Mouse (Mus musculus): ENCODE measurements around the gene Inhbe. TPM values are rescaled to one million over a fixed set of nuclear protein-coding genes. Genes with fewer than 3 reads are reported as not detected.

Gene Inhbe
- polyA plus RNA-seq (2016; fragmentation: Nextera tagmentation; extraction: Ambion mirVana) = 0.02 TPM in 1 of 2 replicates, not detected in the other

DNA sequence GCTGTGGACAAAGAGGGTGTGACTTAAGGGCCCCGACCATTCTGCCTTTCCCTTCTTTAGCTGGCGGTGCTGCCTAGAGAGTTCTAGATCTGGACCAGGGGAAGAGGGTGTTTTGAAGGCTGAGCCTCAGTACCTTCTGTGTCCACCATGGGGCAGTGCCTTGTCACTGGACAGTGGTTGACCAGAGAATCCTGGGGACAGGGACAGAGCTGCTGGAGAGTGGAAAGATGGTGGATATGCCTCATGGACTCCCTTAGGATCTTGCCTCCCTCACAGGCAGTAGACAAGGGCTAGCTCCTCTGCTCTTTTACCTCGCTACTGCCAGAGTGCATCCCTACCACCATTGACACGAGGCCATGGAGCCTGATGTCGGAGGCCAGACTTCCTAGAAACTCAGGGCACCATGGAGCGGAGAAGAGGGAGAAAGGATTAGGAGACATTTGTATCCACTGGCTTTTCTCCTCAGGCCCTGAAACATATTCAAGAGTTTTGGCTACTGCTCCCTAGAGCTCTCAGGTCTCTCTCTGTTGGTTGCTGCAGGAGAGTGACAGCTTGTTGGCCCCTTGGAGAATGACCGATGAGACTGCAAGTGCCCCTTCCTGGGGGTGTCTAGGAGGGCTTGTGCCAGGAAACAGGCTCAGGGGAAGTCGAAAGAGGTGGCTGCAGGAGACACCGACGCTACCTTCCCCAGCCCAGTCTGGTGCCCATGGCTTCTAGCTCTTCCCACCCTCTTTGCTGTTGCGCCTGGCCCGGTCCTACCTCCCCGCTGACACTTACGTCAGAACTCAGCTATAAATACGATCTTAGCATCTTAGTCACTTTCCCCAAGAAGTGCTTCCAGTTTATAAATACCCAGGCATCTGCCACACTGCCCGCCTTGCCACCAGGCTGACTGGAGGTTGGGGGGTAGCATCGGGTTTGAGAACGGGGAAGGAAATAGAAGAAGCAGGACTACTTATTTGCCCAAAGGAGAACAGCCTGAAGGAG lies at the start of gene Inhbe:
Inhbe (minus strand) TSS at position 503 of the 987 bp plus-strand sequence.
- Histone ChIP-seq H3K4me1 (peaks cover 23% of the 10 kb centered on the region), H3K27me3 (ENCODE audit: low read depth, poor library complexity, severe bottlenecking) (peaks cover 39% of the 10 kb centered on the region), H3K36me3 (no peaks in the 10 kb centered on the region), H3K4me3 (no peak within 1 kb of the TSS), H3K27ac (replicated peaks) (no peak within 1 kb of the TSS), H3K9me3 (replicated peaks) (no peaks in the 10 kb centered on the region)
- 87% methylated on average over 18 of the region's 18 CpGs for WGBS
- DNase-seq (ENCODE audit: low spot score) = no peak

DNA sequence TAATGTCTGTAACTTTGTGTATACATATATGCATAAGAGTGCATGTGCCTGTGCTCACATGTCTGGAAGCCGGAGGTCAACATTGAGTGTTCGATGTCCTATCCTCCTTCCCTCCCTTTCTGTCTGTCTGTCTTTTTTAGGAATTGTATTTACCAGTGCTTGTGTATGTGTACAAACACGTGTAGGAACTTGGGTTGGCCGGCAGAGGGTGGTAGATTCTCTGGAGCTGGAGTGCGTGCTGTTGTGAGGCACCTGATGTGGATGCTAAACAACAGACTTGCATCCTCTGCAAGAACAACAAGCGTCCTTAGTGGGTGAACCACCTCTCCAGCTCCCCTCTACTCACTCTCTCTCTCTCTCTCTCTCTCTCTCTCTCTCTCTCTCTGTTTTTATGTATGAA lies 37.6 kb upstream of the Inhbe start:
- no peaks in the 10 kb centered on the region for H3K4me1 ChIP-seq
- H3K9me3 ChIP-seq (replicated peaks) = no peaks in the 10 kb centered on the region
- peaks cover 45% of the 10 kb centered on the region for H3K36me3 ChIP-seq
- no peak overlapping the region for H3K27ac ChIP-seq (replicated peaks)
- H3K27me3 ChIP-seq (ENCODE audit: low read depth, poor library complexity, severe bottlenecking) = no peaks in the 10 kb centered on the region
- H3K4me3 ChIP-seq = no peak overlapping the region
- WGBS = 85% methylated on average over 6 of the region's 6 CpGs
- no peak for DNase-seq (ENCODE audit: low spot score)

DNA sequence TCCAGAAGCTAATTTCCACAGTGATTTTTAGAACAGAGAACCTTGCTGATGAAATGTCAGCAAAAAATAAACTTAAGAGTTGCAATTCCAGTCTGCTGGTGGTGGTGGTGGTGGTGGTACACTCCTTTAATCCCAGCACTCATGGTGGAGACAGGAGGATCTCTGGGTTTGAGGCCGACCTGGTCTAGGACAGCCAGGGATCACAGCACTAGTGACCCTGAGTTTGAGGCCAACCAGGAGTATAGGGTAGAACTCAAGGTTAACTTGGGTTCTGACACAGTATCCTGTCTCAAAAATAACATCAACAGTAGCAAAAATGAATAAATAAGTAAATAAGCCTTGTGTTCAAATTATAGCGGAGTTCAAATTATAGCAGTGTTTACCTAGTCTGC lies 27.5 kb upstream of the Inhbe start:
- Histone ChIP-seq H3K9me3 (replicated peaks) (no peaks in the 10 kb centered on the region), H3K27ac (replicated peaks) (peak overlapping the region; percentile 94), H3K36me3 (no peaks in the 10 kb centered on the region), H3K4me3 (peak overlapping the region; percentile 73), H3K27me3 (ENCODE audit: low read depth, poor library complexity, severe bottlenecking) (no peaks in the 10 kb centered on the region), H3K4me1 (peaks cover 29% of the 10 kb centered on the region)
- WGBS = 69% methylated on average over 2 of the region's 2 CpGs
- no peak for DNase-seq (ENCODE audit: low spot score)

DNA sequence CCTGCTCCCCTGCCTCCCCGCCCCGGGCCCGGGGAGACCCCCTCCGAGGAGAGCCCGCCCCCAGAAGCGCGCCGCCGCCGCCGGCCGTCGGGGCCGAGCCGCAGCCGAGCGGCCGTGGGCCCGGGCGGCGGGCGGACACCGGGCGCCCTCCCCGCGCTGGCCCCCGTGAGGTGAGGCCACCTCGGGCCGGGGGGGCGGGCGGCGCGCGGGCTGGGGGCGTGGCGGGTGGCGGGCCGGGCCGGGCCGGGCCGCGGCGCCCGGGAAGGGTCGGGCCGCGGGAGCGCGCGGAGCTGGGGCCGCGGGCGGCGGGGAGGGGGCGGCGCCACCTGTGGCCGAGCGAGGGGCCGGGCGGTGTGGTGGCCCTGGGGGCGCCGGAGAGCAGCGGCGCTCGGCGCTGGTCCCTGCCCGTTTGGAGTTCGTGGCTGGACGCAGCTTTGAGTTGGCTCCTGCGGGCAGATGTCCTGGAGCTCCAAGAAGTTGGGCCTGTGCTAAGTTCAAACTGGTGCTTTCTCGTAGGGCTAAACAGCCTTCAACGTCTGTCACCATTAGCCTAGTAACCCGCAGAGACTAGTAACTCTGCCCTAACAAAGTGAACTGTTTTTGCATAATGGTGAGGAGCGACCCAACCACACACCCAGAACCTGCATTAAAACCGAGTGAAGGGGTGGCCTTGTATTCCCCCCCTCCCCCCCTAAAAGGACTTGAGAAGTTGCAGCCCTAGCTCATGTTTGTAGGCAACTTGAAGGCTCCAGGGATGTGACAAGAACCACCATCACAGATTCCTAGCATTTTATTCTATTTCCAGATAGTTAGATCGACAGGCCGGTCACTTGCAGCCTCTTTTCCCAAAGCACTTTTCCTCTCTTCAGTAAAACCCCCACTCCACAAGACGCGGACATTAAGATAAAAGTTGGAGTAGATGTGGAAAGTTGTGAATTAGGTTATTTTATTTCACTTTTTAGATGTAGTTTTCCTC lies 26.8 kb upstream of the Inhbe start:
- no peaks in the 10 kb centered on the region for H3K36me3 ChIP-seq
- peak overlapping the region; percentile 73 for H3K4me3 ChIP-seq
- 7% methylated on average over 75 of the region's 79 CpGs for WGBS
- no peaks in the 10 kb centered on the region for H3K9me3 ChIP-seq (replicated peaks)
- peak; percentile 78 for DNase-seq (ENCODE audit: low spot score)
- H3K27ac ChIP-seq (replicated peaks) = peak overlapping the region; percentile 94
- H3K4me1 ChIP-seq = peaks cover 29% of the 10 kb centered on the region
- H3K27me3 ChIP-seq (ENCODE audit: low read depth, poor library complexity, severe bottlenecking) = no peaks in the 10 kb centered on the region

DNA sequence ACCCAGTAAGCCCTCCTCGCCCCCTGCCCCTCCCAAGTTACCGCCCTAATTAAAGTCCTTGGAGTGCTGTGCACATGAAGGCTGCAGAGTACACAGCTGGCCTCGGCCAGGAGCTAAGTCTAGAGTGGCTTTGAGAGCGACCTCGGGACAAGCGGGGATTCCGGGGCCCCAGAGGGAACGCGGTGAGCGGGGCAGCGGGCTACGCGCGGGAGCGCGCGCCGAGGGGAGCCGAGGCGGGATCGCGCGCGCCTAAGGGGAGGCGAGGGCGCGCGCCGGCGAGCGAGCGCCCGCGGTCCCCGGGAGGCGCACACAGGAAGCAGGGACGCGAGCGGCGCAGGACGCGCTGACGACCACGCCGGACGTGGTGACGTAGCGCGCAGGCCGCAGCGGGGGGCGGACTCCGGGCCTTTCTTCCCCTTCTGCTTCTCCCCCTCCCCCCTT lies 26.1 kb upstream of the Inhbe start, which contains the start of gene R3hdm2:
R3hdm2 (plus strand) TSS at position 77 of the 441 bp plus-strand sequence.
- H3K9me3 ChIP-seq (replicated peaks) = no peaks in the 10 kb centered on the region
- no peaks in the 10 kb centered on the region for H3K27me3 ChIP-seq (ENCODE audit: low read depth, poor library complexity, severe bottlenecking)
- peak within 1 kb of the TSS; percentile 73 for H3K4me3 ChIP-seq
- WGBS = under 1% methylated on average over 52 of the region's 53 CpGs
- peak; percentile 97 for DNase-seq (ENCODE audit: low spot score)
- H3K36me3 ChIP-seq = no peaks in the 10 kb centered on the region
- peak within 1 kb of the TSS; percentile 94 for H3K27ac ChIP-seq (replicated peaks)
- H3K4me1 ChIP-seq = peaks cover 29% of the 10 kb centered on the region

DNA sequence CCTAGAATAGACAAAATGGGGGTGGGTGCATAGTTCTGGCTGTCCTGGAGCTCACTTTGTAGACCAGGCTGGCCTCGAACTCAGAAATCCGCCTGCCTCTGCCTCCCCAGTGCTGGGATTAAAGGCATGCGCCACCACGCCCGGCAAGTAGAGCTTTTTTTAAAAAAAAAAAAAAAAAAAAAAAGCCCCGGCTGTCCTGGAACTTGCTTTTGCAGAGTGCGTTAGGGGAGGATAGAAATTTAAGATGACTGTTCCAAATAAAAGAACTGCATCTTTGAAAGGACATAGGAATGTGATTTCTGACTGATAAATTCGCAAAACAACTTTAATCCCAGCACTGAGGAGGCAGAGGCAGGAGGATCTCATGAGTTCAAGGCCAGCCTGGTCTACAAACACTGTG lies 25.4 kb upstream of the Inhbe start:
- Histone ChIP-seq H3K36me3 (no peaks in the 10 kb centered on the region), H3K27ac (replicated peaks) (peak overlapping the region; percentile 94), H3K27me3 (ENCODE audit: low read depth, poor library complexity, severe bottlenecking) (no peaks in the 10 kb centered on the region), H3K4me1 (peaks cover 29% of the 10 kb centered on the region), H3K9me3 (replicated peaks) (no peaks in the 10 kb centered on the region), H3K4me3 (peak overlapping the region; percentile 73)
- DNase-seq (ENCODE audit: low spot score) = no peak
- WGBS = 85% methylated on average over 8 of the region's 8 CpGs

DNA sequence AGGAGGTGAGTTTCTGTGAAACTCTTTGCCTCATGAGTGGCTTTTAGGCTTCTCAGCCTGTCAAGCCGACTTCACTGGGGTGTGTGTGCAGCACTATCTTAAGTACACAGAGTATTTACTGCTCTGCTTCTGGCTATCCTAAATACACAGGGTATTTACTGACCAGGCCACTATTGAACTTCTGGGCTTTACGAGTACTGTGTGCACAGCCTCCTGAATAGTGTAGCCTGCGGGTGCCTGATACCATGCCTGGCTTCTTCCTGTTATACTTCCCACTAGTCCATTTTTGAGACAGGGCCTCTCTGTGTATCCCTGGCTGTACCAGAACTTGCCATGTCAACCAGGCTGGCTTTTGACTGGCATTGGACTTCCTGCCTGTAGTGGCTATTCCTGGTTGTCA lies 23.5 kb upstream of the Inhbe start:
- Histone ChIP-seq H3K36me3 (no peaks in the 10 kb centered on the region), H3K4me3 (no peak overlapping the region), H3K27ac (replicated peaks) (no peak overlapping the region), H3K9me3 (replicated peaks) (no peaks in the 10 kb centered on the region), H3K4me1 (peaks cover 25% of the 10 kb centered on the region), H3K27me3 (ENCODE audit: low read depth, poor library complexity, severe bottlenecking) (no peaks in the 10 kb centered on the region)
- no peak for DNase-seq (ENCODE audit: low spot score)
- 80% methylated on average over 3 of the region's 3 CpGs for WGBS

DNA sequence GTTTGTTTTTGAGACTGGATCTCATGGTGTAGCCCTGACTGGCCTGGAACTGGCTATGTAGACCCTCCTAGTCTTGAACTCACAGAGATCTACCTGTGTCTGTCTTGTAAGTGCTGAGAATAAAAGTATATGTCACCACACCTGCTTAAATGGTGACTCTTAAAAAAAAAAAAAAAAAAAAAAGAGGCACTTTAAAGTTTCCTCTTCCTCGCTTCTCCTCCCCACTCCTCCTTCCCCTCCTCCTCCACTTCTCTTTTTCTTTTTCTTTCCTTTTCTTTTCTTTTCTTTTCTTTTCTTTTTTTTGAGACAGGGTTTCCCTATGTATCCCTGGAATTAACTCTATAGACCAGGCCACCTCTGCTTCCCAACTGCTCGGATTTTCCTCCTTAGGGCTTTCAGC lies 16.8 kb upstream of the Inhbe start:
- peaks cover 10% of the 10 kb centered on the region for H3K4me1 ChIP-seq
- no peaks in the 10 kb centered on the region for H3K9me3 ChIP-seq (replicated peaks)
- H3K4me3 ChIP-seq = no peak overlapping the region
- H3K36me3 ChIP-seq = no peaks in the 10 kb centered on the region
- H3K27ac ChIP-seq (replicated peaks) = no peak overlapping the region
- no peak for DNase-seq (ENCODE audit: low spot score)
- no peaks in the 10 kb centered on the region for H3K27me3 ChIP-seq (ENCODE audit: low read depth, poor library complexity, severe bottlenecking)
- WGBS = 70% methylated on average over 2 of the region's 2 CpGs

DNA sequence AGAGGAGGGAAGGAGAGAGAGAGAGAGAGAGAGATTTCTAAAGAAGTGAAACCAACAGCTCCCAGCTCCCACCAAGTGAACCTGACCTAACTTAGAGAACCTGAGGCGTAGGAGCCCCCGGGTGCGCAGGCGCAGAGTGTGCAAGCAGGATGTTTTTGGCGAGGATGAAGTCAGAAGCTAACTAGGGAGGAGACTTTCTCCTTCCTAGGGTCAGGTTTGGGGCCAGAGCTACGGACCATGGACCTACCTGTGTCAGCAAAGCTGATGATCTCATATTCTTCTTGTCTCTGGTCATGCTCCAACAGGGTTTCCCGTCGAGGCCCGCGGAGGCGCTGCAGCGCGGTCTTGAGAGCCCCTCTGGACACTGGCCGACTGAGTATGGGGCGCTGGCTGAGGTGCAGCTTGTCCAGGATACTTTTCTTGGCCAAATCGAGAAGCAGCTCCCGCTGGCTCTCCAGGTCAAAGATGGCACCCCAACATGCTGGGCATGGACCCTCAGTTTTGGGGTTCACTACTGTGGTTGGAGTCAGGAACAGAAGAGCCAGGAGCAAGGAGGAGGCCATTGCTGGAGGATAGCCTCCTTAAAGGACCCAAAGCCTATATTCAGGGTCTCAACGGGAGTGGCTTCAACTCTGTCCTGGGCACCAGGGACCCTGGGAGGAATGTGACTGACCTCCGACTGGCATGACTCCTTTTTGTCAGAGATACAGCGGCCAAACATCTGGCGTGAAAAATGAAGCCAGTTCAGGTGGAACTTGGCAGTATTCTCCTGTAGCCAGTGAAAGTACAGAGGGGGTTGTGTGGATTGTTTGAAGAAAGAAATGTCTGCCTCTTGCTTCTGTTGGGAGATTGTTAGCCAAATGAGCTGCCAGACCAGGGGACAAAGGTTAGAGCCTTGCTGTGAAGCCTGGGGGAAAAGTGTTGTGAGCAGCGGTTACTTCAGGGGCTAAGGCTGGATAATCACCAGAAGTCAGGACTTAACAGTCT lies 15.9 kb upstream of the Inhbe start, which contains the start of gene Inhbc:
Inhbc (minus strand) TSS at position 598 of the 987 bp plus-strand sequence.
- no peak for DNase-seq (ENCODE audit: low spot score)
- Histone ChIP-seq H3K36me3 (no peaks in the 10 kb centered on the region), H3K9me3 (replicated peaks) (no peaks in the 10 kb centered on the region), H3K4me1 (peaks cover 10% of the 10 kb centered on the region), H3K27me3 (ENCODE audit: low read depth, poor library complexity, severe bottlenecking) (no peaks in the 10 kb centered on the region), H3K4me3 (no peak within 1 kb of the TSS), H3K27ac (replicated peaks) (no peak within 1 kb of the TSS)
- WGBS = 75% methylated on average over 22 of the region's 22 CpGs

DNA sequence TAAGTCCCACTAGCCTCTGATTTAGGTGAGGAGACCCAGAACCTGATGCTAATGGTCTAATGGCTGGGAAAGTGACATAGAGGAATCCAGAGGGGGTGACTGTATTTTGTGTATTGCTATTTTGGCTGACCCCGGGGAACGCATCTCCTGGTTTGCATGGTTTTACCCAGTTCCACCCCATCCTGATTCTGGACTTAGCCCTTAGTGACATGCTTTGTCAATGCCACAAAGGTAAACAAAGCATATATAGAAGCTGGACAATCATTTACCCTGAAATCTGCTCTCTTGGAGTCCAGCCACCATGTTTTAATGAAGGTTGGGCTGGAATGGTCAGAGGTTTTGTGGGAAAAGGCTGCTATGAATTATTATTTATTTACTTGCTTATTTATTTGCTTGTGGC lies 14.1 kb upstream of the Inhbe start:
- Histone ChIP-seq H3K9me3 (replicated peaks) (no peaks in the 10 kb centered on the region), H3K27ac (replicated peaks) (no peak overlapping the region), H3K27me3 (ENCODE audit: low read depth, poor library complexity, severe bottlenecking) (no peaks in the 10 kb centered on the region), H3K4me3 (no peak overlapping the region), H3K4me1 (peaks cover 10% of the 10 kb centered on the region), H3K36me3 (no peaks in the 10 kb centered on the region)
- WGBS = 90% methylated on average over 2 of the region's 2 CpGs
- no peak for DNase-seq (ENCODE audit: low spot score)

DNA sequence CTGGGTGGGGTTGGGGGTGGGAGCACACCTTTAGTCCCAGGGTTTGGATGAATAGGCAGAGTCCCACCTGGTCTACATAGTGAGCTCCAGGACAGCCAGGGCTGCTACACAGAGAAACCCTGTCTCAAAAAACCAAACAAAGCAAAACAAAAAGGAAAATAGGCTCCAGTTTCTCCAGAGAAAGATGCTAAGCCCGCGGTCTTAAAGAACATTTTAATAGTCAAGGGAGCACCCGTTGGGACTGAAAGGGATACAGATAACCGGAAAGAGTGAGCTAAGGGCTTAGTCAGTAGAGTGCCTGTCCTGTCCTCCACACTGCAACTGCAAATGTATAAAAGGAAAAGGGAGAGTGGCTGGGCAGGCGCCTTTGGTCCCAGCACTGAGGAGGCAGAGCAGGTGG lies 12.9 kb upstream of the Inhbe start:
- Histone ChIP-seq H3K27me3 (ENCODE audit: low read depth, poor library complexity, severe bottlenecking) (no peaks in the 10 kb centered on the region), H3K36me3 (no peaks in the 10 kb centered on the region), H3K4me1 (peaks cover 10% of the 10 kb centered on the region), H3K27ac (replicated peaks) (no peak overlapping the region), H3K9me3 (replicated peaks) (no peaks in the 10 kb centered on the region), H3K4me3 (no peak overlapping the region)
- DNase-seq (ENCODE audit: low spot score) = no peak
- WGBS = 76% methylated on average over 5 of the region's 5 CpGs
